Mouse (Mus musculus) cerebellum, adult 2 months (tissue): ENCODE measurements around the gene Bbs5. TPM values are rescaled to one million over a fixed set of nuclear protein-coding genes. Genes with fewer than 3 reads are reported as not detected.
"Not testable (repeated sequence)": the region's sequence is repeated elsewhere in the genome, so short reads cannot be mapped to it uniquely, and the experiment has no call there.

Experiments
- DNase-seq, 2 experiments: peaks; one replicate each; pipeline ENCODE4 v3.0.0; 2021
- H3K27ac ChIP-seq: fragments of 200-500 bp; 2 replicates; pipeline ENCODE4 v1.5.1; 2012; ENCODE audit warnings: low read length, control low read depth, inconsistent platforms; ENCODE audit not compliant: insufficient read depth
- H3K27me3 ChIP-seq: fragments of 200-500 bp; 2 replicates; pipeline ENCODE4 v1.6.1; 2012; ENCODE audit warnings: inconsistent platforms, mild to moderate bottlenecking, low read length, moderate library complexity; ENCODE audit not compliant: control insufficient read depth, insufficient read depth
- H3K4me1 ChIP-seq: fragments of 200-500 bp; 2 replicates; pipeline ENCODE4 v1.6.1; 2011; ENCODE audit warnings: low read length; ENCODE audit not compliant: control insufficient read depth, insufficient read depth
- H3K4me3 ChIP-seq: fragments of 200-500 bp; replicated peaks from 2 replicates; pipeline ENCODE3; 2011; ENCODE audit warnings: mild to moderate bottlenecking, low read depth, low read length, control low read depth; ENCODE audit not compliant: insufficient read depth
- CTCF ChIP-seq: fragments of 200-500 bp; IDR thresholded peaks from 2 replicates; pipeline ENCODE4 v1.5.1; 2011; ENCODE audit warnings: low read depth, mild to moderate bottlenecking, control low read depth, low read length, moderate library complexity, borderline replicate concordance; ENCODE audit not compliant: insufficient read depth
- POLR2A ChIP-seq: fragments of 200-500 bp; IDR thresholded peaks from 2 replicates; pipeline ENCODE4 v1.6.1; 2011; ENCODE audit warnings: low read length, control low read depth, borderline replicate concordance; ENCODE audit not compliant: insufficient read depth
- WGBS: fragments of 180-500 bp; shearing (Covaris S2); methylation state at CpG from one replicate; pipeline ENCODE4 v1.1.7; 2018; 5-methylcytosine and 5-hydroxymethylcytosine counted together
- polyA plus RNA-seq: library from polyadenylated mRNA; depleted of rRNA; stranded (reverse); fragments of >200 nt; gene quantifications from 2 replicates; pipeline ENCODE4 v1.2.3, GENCODE M21; 2012

Gene Bbs5
- polyA plus RNA-seq, 1 experiment: 21.3 TPM

GRCm38 (mm10) chr2:69629215-69629614 is 17.8 kb upstream of the Bbs5 start:
- no peaks in the 10 kb centered on the region for H3K4me1 ChIP-seq
- no peak overlapping the region for H3K4me3 ChIP-seq
- H3K27me3 ChIP-seq: no peaks in the 10 kb centered on the region; the same call in 1 of the 2 replicates
- H3K27ac ChIP-seq: no peak overlapping the region
- WGBS: 75% methylated on average over 17 of the region's 17 CpGs
- no peak for TF ChIP-seq POLR2A
- TF ChIP-seq CTCF: no peak
- no peak for DNase-seq

- no peak for TF ChIP-seq POLR2A
- TF ChIP-seq CTCF: no peak
- no peak for DNase-seq
- no peak overlapping the region for H3K4me3 ChIP-seq
- no peaks in the 10 kb centered on the region; the same call in 1 of the 2 replicates for H3K27me3 ChIP-seq
- no peaks in the 10 kb centered on the region for H3K4me1 ChIP-seq
- 89% methylated on average over 6 of the region's 6 CpGs for WGBS
- no peak overlapping the region for H3K27ac ChIP-seq
These were observed 17.1 kb upstream of the Bbs5 start for GRCm38 (mm10) chr2:69629914-69630313.

- H3K4me3 ChIP-seq: no peak overlapping the region
- no peaks in the 10 kb centered on the region for H3K4me1 ChIP-seq
- H3K27me3 ChIP-seq: no peaks in the 10 kb centered on the region; the same call in 1 of the 2 replicates
- no peak for TF ChIP-seq POLR2A
- TF ChIP-seq CTCF: no peak
- H3K27ac ChIP-seq: no peak overlapping the region
- no peak for DNase-seq
- WGBS: 96% methylated on average over 5 of the region's 5 CpGs
These were observed 16.2 kb upstream of the Bbs5 start for GRCm38 (mm10) chr2:69630792-69631191.

GRCm38 (mm10) chr2:69631449-69631848 is 15.5 kb upstream of the Bbs5 start:
- no peaks in the 10 kb centered on the region; the same call in 1 of the 2 replicates for H3K27me3 ChIP-seq
- TF ChIP-seq POLR2A (no peak), CTCF (peak; percentile 18; the same call in 1 of the 2 replicates)
- DNase-seq: no peak
- no peaks in the 10 kb centered on the region for H3K4me1 ChIP-seq
- no peak overlapping the region for H3K27ac ChIP-seq
- 90% methylated on average over 2 of the region's 2 CpGs for WGBS
- H3K4me3 ChIP-seq: no peak overlapping the region

- WGBS: 8% methylated on average over 11 of the region's 11 CpGs
- no peaks in the 10 kb centered on the region; the same call in 1 of the 2 replicates for H3K27me3 ChIP-seq
- peak; percentile 26 to 38 for DNase-seq
- TF ChIP-seq POLR2A (no peak), CTCF (peak; percentile 70)
- no peak overlapping the region for H3K27ac ChIP-seq
- H3K4me3 ChIP-seq: no peak overlapping the region
- H3K4me1 ChIP-seq: no peaks in the 10 kb centered on the region
These were observed 11.8 kb upstream of the Bbs5 start for GRCm38 (mm10) chr2:69635064-69635701.

GRCm38 (mm10) chr2:69635807-69636206 is 11.2 kb upstream of the Bbs5 start:
- TF ChIP-seq CTCF (peak; percentile 30; the same call in 1 of the 2 replicates), POLR2A (no peak)
- Histone ChIP-seq H3K27ac (no peak overlapping the region), H3K4me3 (no peak overlapping the region), H3K27me3 (no peaks in the 10 kb centered on the region; the same call in 1 of the 2 replicates), H3K4me1 (no peaks in the 10 kb centered on the region)
- WGBS: 63% methylated on average over 6 of the region's 6 CpGs
- DNase-seq: peak; percentile 21 to 29

- DNase-seq, H3K4me3 ChIP-seq, H3K27me3 ChIP-seq, H3K27ac ChIP-seq, H3K4me1 ChIP-seq: not testable (repeated sequence)
- WGBS: 72% methylated on average over 7 of the region's 7 CpGs
These were observed 9.0 kb upstream of the Bbs5 start for GRCm38 (mm10) chr2:69637989-69638388.

GRCm38 (mm10) chr2:69640100-69640499 is 6.9 kb upstream of the Bbs5 start:
- DNase-seq: peak in 1 of 2 experiments; percentile 20
- no peak overlapping the region for H3K27ac ChIP-seq

More at GRCm38 (mm10) chr2:69640100-69640499, 6.9 kb upstream of the Bbs5 start:
- Histone ChIP-seq H3K4me3 (no peak overlapping the region), H3K27me3 (no peaks in the 10 kb centered on the region), H3K4me1 (no peaks in the 10 kb centered on the region)
- 20% methylated on average over 10 of the region's 10 CpGs for WGBS
- TF ChIP-seq POLR2A: no peak
- TF ChIP-seq CTCF: no peak
